Mouse (Mus musculus) liver, postnatal 0 days (tissue): ENCODE data around the gene Sept3. TPM values are rescaled to one million over a fixed set of nuclear protein-coding genes. Genes with fewer than 3 reads are reported as not detected.

Source experiments
- ATAC-seq: fragments of 200-750 bp; cut with Nextera tagmentation; 2 replicates; pipeline ENCODE4 v1.8.0; 2017; ENCODE audit warnings: mild to moderate bottlenecking, moderate library complexity
- DNase-seq: peaks from one replicate; pipeline ENCODE4 v3.0.0-alpha.2; 2016
- H3K27ac ChIP-seq: fragments of 300-500 bp; sonication (generic); 2 replicates; pipeline ENCODE4 v1.5.1; 2014; ENCODE audit warnings: antibody characterized with exemption, moderate library complexity, mild to moderate bottlenecking, low read depth
- H3K27me3 ChIP-seq: fragments of 300-500 bp; sonication (generic); 2 replicates; pipeline ENCODE4 v1.6.1; 2014; ENCODE audit warnings: low read length, control low read depth, mixed read lengths; ENCODE audit not compliant: insufficient read depth
- H3K36me3 ChIP-seq: fragments of 300-500 bp; sonication (generic); replicated peaks from 2 replicates; pipeline ENCODE4 v1.6.1; 2014; ENCODE audit warnings: mild to moderate bottlenecking, control low read depth, low read length, moderate library complexity, mixed read lengths; ENCODE audit not compliant: insufficient read depth
- H3K4me1 ChIP-seq: fragments of 300-500 bp; sonication (generic); 2 replicates; pipeline ENCODE4 v1.6.1; 2014; ENCODE audit warnings: antibody characterized with exemption, mild to moderate bottlenecking, control low read depth; ENCODE audit not compliant: insufficient read depth
- H3K4me2 ChIP-seq: fragments of 300-500 bp; sonication (generic); 2 replicates; pipeline ENCODE4 v1.6.1; 2014; ENCODE audit warnings: low read depth, mild to moderate bottlenecking, low read length, moderate library complexity, mixed read lengths
- H3K4me3 ChIP-seq: fragments of 300-500 bp; sonication (generic); 2 replicates; pipeline ENCODE4 v1.5.1; 2014; ENCODE audit warnings: low read depth, low read length
- H3K9ac ChIP-seq: fragments of 300-500 bp; sonication (generic); replicated peaks from 2 replicates; pipeline ENCODE4 v1.6.1; 2014; ENCODE audit warnings: mild to moderate bottlenecking, moderate library complexity
- H3K9me3 ChIP-seq: fragments of 300-500 bp; sonication (generic); 2 replicates; pipeline ENCODE4 v1.6.1; 2016; ENCODE audit warnings: mild to moderate bottlenecking, control low read depth, low read length, mixed read lengths
- CTCF ChIP-seq: sonication (generic); IDR thresholded peaks from 2 replicates; pipeline ENCODE4 v1.5.1; 2016; ENCODE audit warnings: antibody characterized with exemption, low read depth
- EP300 ChIP-seq: IDR thresholded peaks from 2 replicates; pipeline ENCODE4 v1.6.1; 2016; ENCODE audit warnings: antibody characterized with exemption, low read depth, mild to moderate bottlenecking
- WGBS: fragments of 180-500 bp; shearing (Covaris S2); extraction: QIAGEN DNeasy Blood & Tissue Kit; methylation state at CpG from one replicate; pipeline ENCODE4 v1.1.7; 2014; ENCODE audit not compliant: insufficient replicate concordance; 5-methylcytosine and 5-hydroxymethylcytosine counted together
- polyA plus RNA-seq: library from polyadenylated mRNA; unstranded; fragments of >200 nt; fragmentation: Nextera tagmentation; extraction: Ambion mirVana; gene quantifications from 2 replicates; pipeline ENCODE4 v1.2.1, GENCODE M21; 2015

Gene Sept3
- polyA plus RNA-seq, 1 experiment from 2014 or later = 0.06 TPM

DNA sequence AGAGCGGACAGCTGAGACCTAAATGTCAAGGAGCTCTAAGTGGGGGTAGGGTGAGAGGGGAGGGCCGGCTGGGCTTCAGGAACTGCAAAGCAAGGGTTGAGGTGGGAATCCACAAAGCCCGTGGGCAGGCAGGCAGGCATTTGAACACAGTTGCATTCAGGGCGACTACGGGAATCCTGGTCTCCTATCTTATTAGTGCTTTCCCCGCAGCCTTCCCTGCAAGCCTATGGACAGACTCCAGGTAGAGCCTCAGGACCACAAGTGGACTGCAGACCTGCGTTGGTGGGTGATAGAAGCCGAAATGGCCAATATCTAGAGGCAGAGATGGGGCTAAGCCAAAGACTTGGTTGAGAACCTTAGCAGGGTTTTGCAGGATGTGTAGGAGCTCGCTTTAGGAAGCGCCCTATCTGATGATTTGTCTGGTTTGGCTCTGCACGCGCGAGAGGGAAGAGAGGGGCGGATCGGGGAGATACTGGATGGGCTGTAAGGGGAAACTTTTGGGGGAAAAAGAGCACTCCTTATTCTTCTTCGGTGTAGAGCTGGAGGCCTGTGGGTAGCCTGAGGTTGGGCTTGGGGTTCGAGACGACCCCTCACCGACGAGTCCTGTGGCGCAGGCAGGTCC lies 65.8 kb downstream of the Sept3 start:
- WGBS = 22% methylated on average over 21 of the region's 21 CpGs
- H3K27ac ChIP-seq = peak overlapping the region; percentile 99
- TF ChIP-seq EP300 = no peak
- no peak for TF ChIP-seq CTCF
- peak overlapping the region; percentile 59 for H3K4me3 ChIP-seq
- peak overlapping the region; percentile 76 for H3K4me2 ChIP-seq
- ATAC-seq = no peak
- H3K9ac ChIP-seq = peak overlapping the region; percentile 81
- DNase-seq = peak; percentile 57
- H3K9me3 ChIP-seq = no peaks in the 10 kb centered on the region
- peaks cover 77% of the 10 kb centered on the region for H3K4me1 ChIP-seq
- no peaks in the 10 kb centered on the region for H3K27me3 ChIP-seq
- H3K36me3 ChIP-seq = peaks cover 25% of the 10 kb centered on the region

DNA sequence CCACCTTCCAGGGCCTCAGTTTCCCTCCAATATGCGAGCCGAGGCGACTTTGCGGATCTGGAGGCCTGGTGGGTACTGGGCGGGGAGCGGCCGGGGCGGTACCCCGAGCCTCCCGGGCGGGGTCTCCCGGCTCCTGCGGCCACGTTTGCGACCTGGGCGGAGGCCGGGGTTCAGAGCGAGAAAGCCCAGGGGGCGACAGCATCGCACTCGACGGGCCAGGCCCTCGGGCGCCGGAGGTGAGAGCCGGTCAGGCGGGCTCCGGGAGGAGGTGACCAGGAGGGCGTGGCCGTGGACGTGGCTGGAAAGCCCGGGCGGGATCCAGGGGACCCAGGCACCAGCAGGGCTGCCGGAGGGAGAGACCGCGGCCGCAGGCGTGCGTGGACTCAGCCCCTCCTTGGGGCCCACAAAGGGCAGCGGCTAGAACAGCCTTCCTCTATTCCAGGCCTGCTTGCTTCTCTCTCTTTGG lies 66.4 kb downstream of the Sept3 start:
- peak; percentile 3 for ATAC-seq
- TF ChIP-seq EP300 (no peak), CTCF (peak; percentile 23; the same call in 1 of the 2 replicates)
- Histone ChIP-seq H3K36me3 (peaks cover 20% of the 10 kb centered on the region), H3K4me1 (peaks cover 77% of the 10 kb centered on the region), H3K9me3 (no peaks in the 10 kb centered on the region), H3K4me2 (peak overlapping the region; percentile 76), H3K9ac (peak overlapping the region; percentile 81), H3K27ac (peak overlapping the region; percentile 99), H3K4me3 (peak overlapping the region; percentile 59), H3K27me3 (no peaks in the 10 kb centered on the region)
- under 1% methylated on average over 36 of the region's 40 CpGs for WGBS
- peak; percentile 83 for DNase-seq

DNA sequence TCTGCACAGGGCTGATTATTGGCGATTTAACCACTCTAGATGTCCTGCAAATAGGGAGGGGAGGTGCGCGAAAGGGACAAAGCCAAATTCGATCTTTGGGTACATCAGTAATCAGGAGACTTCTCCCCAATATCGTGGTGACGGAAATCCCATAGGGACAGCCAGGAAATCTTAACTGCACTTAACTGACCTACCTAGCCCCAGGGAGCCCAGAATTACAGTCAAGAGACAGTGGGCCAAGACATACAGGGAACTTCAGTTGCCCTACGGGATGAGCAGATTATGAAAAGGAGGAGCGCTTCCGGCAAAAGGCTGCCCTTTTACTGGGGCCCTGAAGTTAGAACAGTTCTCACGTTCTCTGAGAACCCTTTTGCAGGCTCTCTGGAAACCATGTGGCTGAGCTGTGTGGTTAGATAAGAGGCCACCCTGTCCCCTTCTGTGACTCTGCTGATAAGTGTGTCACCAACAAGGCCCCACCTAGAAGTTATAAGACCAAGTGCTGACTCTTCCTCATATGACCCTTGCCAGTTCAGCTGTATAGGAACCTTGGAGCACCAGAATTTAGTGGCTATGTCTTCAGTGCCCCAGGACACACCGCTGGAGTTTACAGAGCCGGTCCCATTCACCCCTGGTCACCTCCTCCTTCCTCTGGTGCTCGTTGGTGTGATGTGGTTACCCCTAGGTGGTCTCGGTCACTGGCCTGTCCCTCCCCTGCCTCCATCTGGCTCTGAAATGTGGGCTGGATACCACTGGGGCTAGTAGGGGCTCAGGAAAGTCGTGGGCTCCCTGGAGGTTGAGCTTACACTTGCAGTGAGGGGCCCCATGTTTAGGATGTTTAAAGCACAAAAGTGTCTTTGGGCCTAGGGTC lies 67.2 kb downstream of the Sept3 start:
- peak; percentile 54 for ATAC-seq
- peak; percentile 98 for TF ChIP-seq EP300
- TF ChIP-seq CTCF = no peak
- Histone ChIP-seq H3K4me3 (peak overlapping the region; percentile 59), H3K27ac (peak overlapping the region; percentile 99), H3K4me2 (peak overlapping the region; percentile 76), H3K27me3 (no peaks in the 10 kb centered on the region), H3K9ac (peak overlapping the region; percentile 81), H3K4me1 (peaks cover 78% of the 10 kb centered on the region), H3K36me3 (peaks cover 12% of the 10 kb centered on the region), H3K9me3 (no peaks in the 10 kb centered on the region)
- 16% methylated on average over 15 of the region's 15 CpGs for WGBS
- DNase-seq = peak; percentile 74

DNA sequence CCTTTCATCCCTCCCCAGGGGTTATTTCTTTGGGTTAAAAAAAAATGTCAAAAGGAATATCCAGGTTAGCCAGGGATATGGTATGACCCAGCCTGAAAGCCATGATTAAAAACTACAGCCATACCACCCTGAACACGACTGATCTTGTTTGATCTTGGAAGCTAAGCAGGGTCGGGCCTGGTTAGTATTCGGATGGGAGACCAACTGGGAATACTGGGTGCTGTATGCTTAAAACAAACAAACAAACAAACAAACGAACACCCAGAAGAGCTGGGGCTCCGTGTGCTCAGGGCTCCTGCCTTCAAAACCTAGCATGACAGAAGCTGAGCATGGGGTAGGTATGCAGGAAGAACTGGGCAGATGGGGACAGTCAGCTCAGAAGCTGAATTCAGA lies 67.8 kb downstream of the Sept3 start:
- no peak for DNase-seq
- Histone ChIP-seq H3K36me3 (peaks cover 11% of the 10 kb centered on the region), H3K9me3 (no peaks in the 10 kb centered on the region), H3K4me3 (peak overlapping the region; percentile 59), H3K27me3 (no peaks in the 10 kb centered on the region), H3K9ac (peak overlapping the region; percentile 81), H3K27ac (peak overlapping the region; percentile 99), H3K4me1 (peaks cover 78% of the 10 kb centered on the region), H3K4me2 (peak overlapping the region; percentile 76)
- 57% methylated on average over 5 of the region's 5 CpGs for WGBS
- ATAC-seq = no peak
- no peak for TF ChIP-seq EP300
- TF ChIP-seq CTCF = no peak

DNA sequence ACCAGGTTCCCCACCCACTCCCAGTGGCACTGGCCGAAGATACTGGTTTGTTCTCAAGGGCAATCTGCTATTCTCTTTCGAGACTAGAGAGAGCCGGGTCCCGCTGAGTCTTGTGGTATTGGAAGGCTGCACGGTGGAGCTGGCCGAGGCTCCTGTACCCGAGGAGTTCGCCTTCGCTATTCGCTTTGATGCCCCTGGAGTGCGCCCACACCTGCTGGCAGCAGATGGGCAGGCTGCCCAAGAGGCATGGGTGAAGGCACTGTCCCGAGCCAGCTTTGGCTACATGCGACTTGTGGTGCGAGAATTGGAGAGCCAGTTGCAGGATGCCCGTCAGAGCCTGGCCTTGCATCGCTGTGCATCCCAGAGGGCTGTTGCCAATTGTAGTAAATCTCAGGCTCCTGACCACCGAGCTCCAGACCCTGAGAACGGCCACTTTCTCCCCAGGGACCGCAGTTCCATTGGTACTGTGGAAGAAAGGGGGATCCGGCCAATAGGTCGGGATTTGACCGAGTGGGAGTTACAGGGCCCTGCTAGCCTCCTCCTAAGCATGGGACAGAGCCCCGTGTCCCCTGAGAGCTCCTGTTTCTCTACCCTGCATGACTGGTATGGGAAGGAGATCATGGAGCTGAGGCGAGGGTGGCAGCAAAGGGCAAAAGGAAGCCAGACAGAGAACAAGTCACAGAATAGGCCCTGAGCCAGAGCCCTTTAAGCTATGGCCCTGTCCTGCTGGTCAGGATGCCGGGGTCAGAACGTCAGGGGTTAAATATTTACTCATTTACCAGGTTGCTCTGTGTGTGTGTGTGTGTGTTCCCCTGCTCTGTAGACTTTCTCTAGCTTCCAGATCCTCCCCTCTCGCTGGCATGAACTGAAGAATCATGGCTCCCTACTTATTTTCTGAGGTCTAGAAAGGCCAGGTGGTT lies 68.9 kb downstream of the Sept3 start:
- ATAC-seq (no peak), DNase-seq (peak; percentile 37)
- TF ChIP-seq CTCF = no peak
- no peak for TF ChIP-seq EP300
- H3K36me3 ChIP-seq = peaks cover 19% of the 10 kb centered on the region
- no peaks in the 10 kb centered on the region for H3K9me3 ChIP-seq
- peak overlapping the region; percentile 9; the same call in 1 of the 2 replicates for H3K4me3 ChIP-seq
- no peaks in the 10 kb centered on the region for H3K27me3 ChIP-seq
- 78% methylated on average over 27 of the region's 27 CpGs for WGBS
- H3K9ac ChIP-seq = peak overlapping the region; percentile 81
- H3K27ac ChIP-seq = peak overlapping the region; percentile 99
- peak overlapping the region; percentile 76 for H3K4me2 ChIP-seq
- H3K4me1 ChIP-seq = peaks cover 83% of the 10 kb centered on the region

Other genes with a start within 250 kb of the Sept3 start
- gene Desi1, start 241.0 kb upstream of the Sept3 start, polyA plus RNA-seq = 14.6 and 15.0 TPM in 2 replicates
- 84.6 and 92.1 TPM in 2 replicates for gene Snu13, start 227.3 kb upstream of the Sept3 start, polyA plus RNA-seq
- gene 4930407I10Rik, start 215.7 kb upstream of the Sept3 start, polyA plus RNA-seq = not detected in 2 replicates
- not detected in 2 replicates for gene Mei1, start 204.9 kb upstream of the Sept3 start, polyA plus RNA-seq
- 3.6 and 4.0 TPM in 2 replicates for gene Ccdc134, start 147.0 kb upstream of the Sept3 start, polyA plus RNA-seq
- 30.3 and 33.6 TPM in 2 replicates for gene Srebf2, start 127.7 kb upstream of the Sept3 start, polyA plus RNA-seq
- 0.08 and 0.13 TPM in 2 replicates for gene Shisa8, start 62.1 kb upstream of the Sept3 start, polyA plus RNA-seq
- gene Tnfrsf13c, start 50.5 kb upstream of the Sept3 start, polyA plus RNA-seq = 2.0 and 2.3 TPM in 2 replicates
- gene Cenpm, start 30.1 kb upstream of the Sept3 start, polyA plus RNA-seq = 27.8 and 30.7 TPM in 2 replicates
- not detected in 2 replicates for gene 1500009C09Rik, start 22.5 kb upstream of the Sept3 start, polyA plus RNA-seq
- 0.07 and 0.09 TPM in 2 replicates for gene Wbp2nl, start 24.1 kb downstream of the Sept3 start, polyA plus RNA-seq
- gene Naga, start 64.0 kb downstream of the Sept3 start, polyA plus RNA-seq = 34.6 TPM in 2 replicates
- 16.1 and 17.5 TPM in 2 replicates for gene Pheta2, start 64.0 kb downstream of the Sept3 start, polyA plus RNA-seq
- gene Smdt1, start 64.1 kb downstream of the Sept3 start, polyA plus RNA-seq = 145 and 151 TPM in 2 replicates
- 642 and 691 TPM in 2 replicates for gene Ndufa6, start 79.4 kb downstream of the Sept3 start, polyA plus RNA-seq
- gene Cyp2d22, start 105.4 kb downstream of the Sept3 start, polyA plus RNA-seq = 42.0 and 44.9 TPM in 2 replicates
- 0.20 and 0.25 TPM in 2 replicates for gene Cyp2d11, start 119.1 kb downstream of the Sept3 start, polyA plus RNA-seq
- gene Cyp2d10, start 132.3 kb downstream of the Sept3 start, polyA plus RNA-seq = 384 and 387 TPM in 2 replicates
- 216 and 246 TPM in 2 replicates for gene Cyp2d9, start 158.5 kb downstream of the Sept3 start, polyA plus RNA-seq